Mouse (Mus musculus) heart, embryonic 11.5 days (tissue): ENCODE data around the gene Zbtb9. TPM values are rescaled to one million over a fixed set of nuclear protein-coding genes. Genes with fewer than 3 reads are reported as not detected.
"Not testable (repeated sequence)": the region's sequence is repeated elsewhere in the genome, so short reads cannot be mapped to it uniquely, and the experiment has no call there.

Experiments used
- ATAC-seq: fragments of 200-750 bp; cut with Nextera tagmentation; replicated peaks from 2 replicates; pipeline ENCODE4 v1.8.0; 2017; ENCODE audit warnings: moderate library complexity; ENCODE audit not compliant: insufficient number of reproducible peaks, low FRiP score, low TSS enrichment
- H3K27ac ChIP-seq: fragments of 300-500 bp; sonication (generic); 2 replicates; pipeline ENCODE4 v1.5.1; 2014; ENCODE audit warnings: mild to moderate bottlenecking, low read depth, low read length
- H3K27me3 ChIP-seq: fragments of 300-500 bp; sonication (generic); 2 replicates; pipeline ENCODE4 v1.6.1; 2014; ENCODE audit warnings: mild to moderate bottlenecking, low read length, mixed read lengths; ENCODE audit not compliant: control insufficient read depth, insufficient read depth
- H3K36me3 ChIP-seq: fragments of 300-500 bp; sonication (generic); 2 replicates; pipeline ENCODE4 v1.6.1; 2014; ENCODE audit warnings: mild to moderate bottlenecking, low read length, moderate library complexity, mixed read lengths; ENCODE audit not compliant: control insufficient read depth, insufficient read depth
- H3K4me1 ChIP-seq: fragments of 300-500 bp; sonication (generic); 2 replicates; pipeline ENCODE4 v1.6.1; 2014; ENCODE audit warnings: low read length; ENCODE audit not compliant: control insufficient read depth, insufficient read depth
- H3K4me2 ChIP-seq: fragments of 300-500 bp; sonication (generic); 2 replicates; pipeline ENCODE4 v1.6.1; 2014; ENCODE audit warnings: mild to moderate bottlenecking, moderate library complexity
- H3K4me3 ChIP-seq: fragments of 300-500 bp; sonication (generic); 2 replicates; pipeline ENCODE4 v1.5.1; 2014; ENCODE audit warnings: low read depth, low read length
- H3K9ac ChIP-seq: fragments of 300-500 bp; sonication (generic); 2 replicates; pipeline ENCODE4 v1.6.1; 2014; ENCODE audit warnings: mild to moderate bottlenecking, low read depth, low read length, moderate library complexity
- H3K9me3 ChIP-seq: fragments of 300-500 bp; sonication (generic); replicated peaks from 2 replicates; pipeline ENCODE4 v1.6.1; 2016; ENCODE audit warnings: low read length; ENCODE audit not compliant: control insufficient read depth
- WGBS: fragments of 180-500 bp; shearing (Covaris S2); extraction: QIAGEN DNeasy Blood & Tissue Kit; methylation state at CpG from one replicate; pipeline ENCODE4 v1.1.7; 2014; ENCODE audit not compliant: insufficient replicate concordance; 5-methylcytosine and 5-hydroxymethylcytosine counted together
- polyA plus RNA-seq: library from polyadenylated mRNA; unstranded; fragments of >200 nt; fragmentation: Nextera tagmentation; extraction: Ambion mirVana; gene quantifications from 2 replicates; pipeline ENCODE4 v1.2.1, GENCODE M21; 2014

The Zbtb9 gene
- polyA plus RNA-seq, 1 experiment from 2014 or later: 6.8 TPM

DNA sequence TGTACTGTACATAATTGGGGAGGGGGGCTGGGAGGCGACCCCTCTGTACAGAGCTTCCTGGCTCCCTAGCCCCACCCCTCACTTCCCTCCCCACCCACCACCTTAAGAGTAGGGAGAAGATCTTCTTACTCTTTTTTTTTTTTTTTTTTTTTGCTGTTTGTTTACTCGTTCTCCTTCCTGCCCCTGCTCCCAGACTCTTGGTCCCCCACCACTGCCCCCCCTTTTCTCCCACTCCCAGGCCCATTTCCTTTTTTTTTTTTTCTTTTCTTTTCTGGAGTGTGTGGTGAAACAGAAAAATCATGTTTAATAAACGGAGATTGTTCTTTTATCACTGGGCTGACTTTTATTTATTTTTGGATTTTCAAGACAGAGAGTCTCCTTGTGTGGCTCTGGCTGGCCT is 860 bp upstream of the Zbtb9 start:
- peak overlapping the region; percentile 84; the same call in 1 of the 2 replicates for H3K27ac ChIP-seq
- H3K4me3 ChIP-seq: peak overlapping the region; percentile 90
- 2% methylated on average over 3 of the region's 3 CpGs for WGBS
- peaks cover 19% of the 10 kb centered on the region for H3K4me1 ChIP-seq
- no peaks in the 10 kb centered on the region for H3K27me3 ChIP-seq
- peak overlapping the region; percentile 81 for H3K9ac ChIP-seq
- peaks cover 21% of the 10 kb centered on the region for H3K36me3 ChIP-seq
- no peaks in the 10 kb centered on the region for H3K9me3 ChIP-seq
- no peak for ATAC-seq
- H3K4me2 ChIP-seq: peak overlapping the region; percentile 98

DNA sequence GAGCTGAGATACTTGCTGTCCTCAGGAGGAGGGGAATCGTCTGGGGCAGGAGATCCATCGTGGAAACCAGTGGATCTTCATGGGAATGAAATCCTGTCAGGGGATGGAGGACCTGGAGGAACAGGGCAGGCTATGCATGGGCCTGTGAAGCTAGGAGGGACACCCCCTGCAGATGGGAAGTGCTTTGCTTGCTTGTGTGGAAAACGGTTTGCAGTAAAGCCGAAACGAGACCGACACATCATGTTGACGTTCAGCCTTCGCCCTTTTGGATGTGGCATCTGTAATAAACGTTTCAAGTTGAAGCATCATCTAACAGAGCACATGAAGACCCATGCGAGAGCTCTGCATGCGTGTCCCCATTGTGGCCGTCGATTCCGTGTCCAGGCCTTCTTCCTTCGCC is 1.6 kb downstream of the Zbtb9 start:
- Histone ChIP-seq H3K4me2 (peak overlapping the region; percentile 98; the same call in 1 of the 2 replicates), H3K9me3 (no peaks in the 10 kb centered on the region), H3K4me1 (peaks cover 19% of the 10 kb centered on the region), H3K27me3 (no peaks in the 10 kb centered on the region), H3K4me3 (no peak overlapping the region; the same call in 1 of the 2 replicates), H3K36me3 (peaks cover 23% of the 10 kb centered on the region), H3K9ac (no peak overlapping the region), H3K27ac (no peak overlapping the region)
- 90% methylated on average over 15 of the region's 15 CpGs for WGBS
- no peak for ATAC-seq

DNA sequence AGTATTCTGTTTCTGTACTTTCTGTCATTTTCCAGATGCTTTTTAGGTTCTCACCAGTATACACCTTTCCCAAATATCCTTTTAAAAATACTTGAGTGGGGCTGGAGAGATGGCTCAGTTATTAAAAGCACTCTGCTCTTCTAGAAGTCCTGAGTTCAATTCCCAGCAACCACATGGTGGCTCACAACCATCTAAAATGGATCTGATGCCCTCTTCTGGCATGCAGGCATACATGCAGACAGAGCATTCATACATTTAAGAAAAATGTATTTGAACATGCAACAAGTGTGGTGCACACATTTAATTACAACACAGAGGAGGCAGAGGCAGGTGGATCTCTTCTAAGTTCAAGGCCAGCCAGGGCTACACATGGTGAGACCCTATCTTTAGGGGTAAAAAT is 2.4 kb downstream of the Zbtb9 start:
- no peak overlapping the region for H3K27ac ChIP-seq
- H3K9me3 ChIP-seq: no peaks in the 10 kb centered on the region
- H3K27me3 ChIP-seq: no peaks in the 10 kb centered on the region
- H3K36me3 ChIP-seq: peaks cover 23% of the 10 kb centered on the region
- no peak overlapping the region for H3K9ac ChIP-seq
- ATAC-seq: no peak
- H3K4me3 ChIP-seq: no peak overlapping the region
- H3K4me2 ChIP-seq: no peak overlapping the region
- peaks cover 19% of the 10 kb centered on the region for H3K4me1 ChIP-seq

DNA sequence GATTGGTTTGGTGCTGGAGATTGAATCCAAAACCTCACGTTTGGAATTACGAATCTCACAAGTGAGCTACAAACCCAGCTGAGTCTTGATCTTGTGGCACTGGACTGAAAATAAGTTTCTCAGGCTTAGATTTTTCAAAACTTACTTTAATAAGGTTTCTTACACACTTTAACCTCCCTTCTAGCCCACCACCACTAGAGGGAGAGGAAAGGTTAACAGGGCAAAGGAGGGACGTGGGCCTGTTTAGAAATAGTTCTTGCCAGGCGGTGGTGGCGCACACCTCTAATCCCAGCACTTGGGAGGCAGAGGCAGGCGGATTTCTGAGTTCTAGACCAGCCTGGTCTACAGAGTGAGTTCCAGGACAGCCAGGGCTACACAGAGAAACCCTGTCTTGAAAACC is 4.4 kb downstream of the Zbtb9 start:
- not testable (repeated sequence) for H3K9me3 ChIP-seq, H3K4me1 ChIP-seq, H3K4me3 ChIP-seq, H3K27ac ChIP-seq, H3K4me2 ChIP-seq, ATAC-seq, H3K27me3 ChIP-seq, H3K9ac ChIP-seq
- 90% methylated on average over 6 of the region's 6 CpGs for WGBS
- peaks cover 21% of the 10 kb centered on the region for H3K36me3 ChIP-seq

DNA sequence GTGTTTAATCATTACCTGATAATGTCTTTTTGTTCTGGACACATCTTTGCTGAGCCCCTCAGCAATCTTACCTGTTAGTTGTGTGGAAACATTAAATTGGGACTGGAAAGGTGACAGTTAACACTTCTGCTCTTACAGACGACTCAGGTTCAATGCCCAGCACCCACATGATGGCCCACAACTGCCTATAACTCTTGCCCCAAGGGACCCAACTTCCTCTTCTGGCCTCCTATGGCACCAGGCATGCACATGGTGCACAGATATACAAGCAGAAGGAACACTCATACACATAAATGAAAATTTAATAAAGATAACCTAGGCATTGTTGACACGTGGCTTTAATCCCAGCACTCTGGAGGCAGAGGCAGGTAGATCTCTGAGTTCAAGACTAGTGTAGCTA is 6.5 kb downstream of the Zbtb9 start:
- Histone ChIP-seq H3K27me3 (no peaks in the 10 kb centered on the region), H3K4me3 (no peak overlapping the region), H3K4me1 (no peaks in the 10 kb centered on the region; the same call in 1 of the 2 replicates), H3K4me2 (no peak overlapping the region), H3K9me3 (no peaks in the 10 kb centered on the region), H3K36me3 (peaks cover 18% of the 10 kb centered on the region), H3K9ac (no peak overlapping the region), H3K27ac (no peak overlapping the region)
- no peak for ATAC-seq
- 71% methylated on average over 2 of the region's 2 CpGs for WGBS

DNA sequence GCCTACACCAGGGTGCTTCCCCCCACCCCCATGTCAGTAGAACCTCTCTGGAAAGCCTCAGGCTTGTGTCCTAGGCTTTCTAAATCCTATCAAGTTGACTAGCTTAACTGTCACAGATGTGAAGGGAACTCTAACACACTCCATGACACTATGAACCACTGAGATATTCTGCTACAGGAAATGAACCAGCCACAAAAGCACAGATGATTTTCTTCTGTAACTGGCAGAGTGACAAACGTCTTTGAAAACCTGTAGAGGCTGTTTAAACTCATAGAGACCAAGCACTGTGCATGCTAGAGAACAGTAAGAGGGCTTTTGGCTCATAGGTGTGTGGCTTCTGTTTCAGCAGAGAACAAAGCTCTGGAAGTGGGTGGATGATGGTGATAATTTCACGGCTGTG is 8.1 kb downstream of the Zbtb9 start:
- no peak overlapping the region for H3K4me3 ChIP-seq
- H3K9me3 ChIP-seq: no peaks in the 10 kb centered on the region
- no peak overlapping the region for H3K9ac ChIP-seq
- H3K27me3 ChIP-seq: no peaks in the 10 kb centered on the region
- no peak overlapping the region for H3K4me2 ChIP-seq
- peaks cover 7% of the 10 kb centered on the region for H3K36me3 ChIP-seq
- 67% methylated on average over 2 of the region's 2 CpGs for WGBS
- no peaks in the 10 kb centered on the region for H3K4me1 ChIP-seq
- no peak overlapping the region for H3K27ac ChIP-seq
- ATAC-seq: no peak

DNA sequence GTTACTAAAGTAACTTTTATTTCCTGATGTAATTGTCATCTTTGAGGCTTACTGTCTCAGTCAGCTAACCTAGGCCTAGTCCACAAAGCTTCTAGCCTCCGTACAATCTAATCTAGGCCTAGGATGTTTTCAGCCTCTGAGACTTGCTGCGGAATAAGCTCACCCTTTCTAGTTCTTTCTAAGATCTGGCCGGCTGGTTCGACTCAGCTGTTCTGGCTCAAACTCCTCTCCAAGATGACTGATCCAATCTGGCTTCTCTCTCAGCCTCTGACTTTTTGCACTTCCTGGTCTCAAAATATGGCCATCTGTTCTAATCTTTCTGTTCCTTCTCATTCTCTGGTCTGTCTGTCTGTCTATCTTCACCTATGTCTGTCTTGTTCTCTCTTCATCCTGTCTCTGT is 10.4 kb downstream of the Zbtb9 start:
- Histone ChIP-seq H3K9ac (no peak overlapping the region), H3K4me2 (no peak overlapping the region), H3K4me3 (no peak overlapping the region), H3K9me3 (no peaks in the 10 kb centered on the region), H3K27me3 (no peaks in the 10 kb centered on the region), H3K4me1 (no peaks in the 10 kb centered on the region), H3K36me3 (no peaks in the 10 kb centered on the region), H3K27ac (no peak overlapping the region)
- 92% methylated on average over 4 of the region's 4 CpGs for WGBS
- no peak for ATAC-seq

DNA sequence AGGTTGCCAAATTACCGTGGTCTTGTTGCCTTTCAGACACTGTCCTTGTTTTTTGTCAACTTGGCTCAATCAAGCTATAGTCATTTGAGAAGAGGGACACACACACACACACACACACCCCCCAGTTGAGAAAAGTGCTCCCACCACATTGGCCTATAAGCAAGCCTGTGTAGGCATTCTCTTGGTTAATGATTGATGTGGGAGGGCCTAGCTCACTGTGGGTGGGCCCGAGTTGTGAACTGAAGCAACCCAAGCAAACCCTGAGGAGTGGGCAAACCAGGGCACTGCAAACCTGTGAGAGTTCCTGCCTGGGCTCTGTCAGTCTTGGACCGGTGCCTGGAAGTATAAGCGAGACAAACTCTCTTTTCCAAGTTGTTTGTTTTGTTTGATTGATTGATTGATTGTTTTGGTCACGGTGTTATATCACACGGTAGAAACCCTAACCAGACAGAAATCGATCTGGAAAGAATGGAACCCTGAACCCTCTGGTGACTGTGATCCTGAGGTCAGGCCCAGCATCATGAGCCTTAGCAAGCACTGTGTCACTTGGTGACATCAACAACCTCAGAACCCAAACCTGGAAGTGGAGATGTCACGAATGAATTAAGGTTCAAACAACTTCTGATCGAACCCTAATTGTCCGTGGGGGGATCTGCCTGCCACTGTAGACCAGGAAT is 12.7 kb downstream of the Zbtb9 start:
- H3K4me1 ChIP-seq: no peaks in the 10 kb centered on the region
- H3K27me3 ChIP-seq: no peaks in the 10 kb centered on the region
- WGBS: 79% methylated on average over 10 of the region's 10 CpGs
- no peak overlapping the region for H3K27ac ChIP-seq
- no peak overlapping the region for H3K4me3 ChIP-seq
- H3K36me3 ChIP-seq: no peaks in the 10 kb centered on the region
- ATAC-seq: no peak
- H3K9me3 ChIP-seq: no peaks in the 10 kb centered on the region
- H3K4me2 ChIP-seq: no peak overlapping the region
- no peak overlapping the region for H3K9ac ChIP-seq

DNA sequence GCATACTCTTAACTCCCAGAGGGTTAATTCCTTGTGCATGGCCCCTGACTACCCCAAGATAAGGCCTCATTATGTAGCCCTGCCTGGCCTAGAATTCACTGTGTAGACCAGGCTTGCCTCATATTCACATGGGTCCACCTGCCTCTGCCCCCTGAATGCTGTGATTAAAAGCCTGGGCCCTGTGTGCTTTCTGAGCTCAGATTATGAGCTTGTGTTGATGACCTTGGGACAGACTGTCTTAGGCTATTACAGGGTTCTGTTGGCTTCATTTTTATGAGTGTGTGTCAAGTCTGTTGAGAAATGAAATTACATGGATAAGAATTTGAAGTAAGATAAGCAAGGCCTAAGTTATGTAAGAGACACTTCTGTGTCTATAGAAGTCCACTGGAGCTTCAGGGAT is 17.6 kb downstream of the Zbtb9 start:
- H3K27me3 ChIP-seq: no peaks in the 10 kb centered on the region
- no peaks in the 10 kb centered on the region for H3K36me3 ChIP-seq

More for the DNA sequence above, 17.6 kb downstream of the Zbtb9 start:
- H3K4me2 ChIP-seq: no peak overlapping the region
- peaks cover 4% of the 10 kb centered on the region; the same call in 1 of the 2 replicates for H3K4me1 ChIP-seq
- ATAC-seq: no peak
- no peaks in the 10 kb centered on the region for H3K9me3 ChIP-seq
- no peak overlapping the region for H3K4me3 ChIP-seq
- H3K9ac ChIP-seq: no peak overlapping the region
- H3K27ac ChIP-seq: no peak overlapping the region
